Mouse (Mus musculus) heart, adult 2 months (tissue): ENCODE measurements around the gene Agap1.

Experiments used
- CTCF ChIP-seq: fragments of 200-600 bp; IDR thresholded peaks from 2 replicates; pipeline ENCODE4 v1.8.1; 2022; ENCODE audit warnings: antibody characterized with exemption, mild to moderate bottlenecking, moderate library complexity
- POLR2A ChIP-seq: fragments of 200-500 bp; IDR thresholded peaks from 2 replicates; pipeline ENCODE4 v1.6.1; 2011; ENCODE audit warnings: mild to moderate bottlenecking, low read depth, low read length, control low read depth; ENCODE audit not compliant: insufficient read depth

GRCm38 (mm10) chr1:89934316-89935260 lies 480.0 kb downstream of the Agap1 start:
- TF ChIP-seq CTCF (no peak), POLR2A (no peak)
